Mouse (Mus musculus): Measurements from ENCODE around the gene Sstr3. TPM values are rescaled to one million over a fixed set of nuclear protein-coding genes. Genes with fewer than 3 reads are reported as not detected.
A peak's percentile ranks its signal among the peaks of the same experiment; 100 is the strongest.

Sstr3 gene
- polyA plus RNA-seq, 1 experiment, result not detected

DNA sequence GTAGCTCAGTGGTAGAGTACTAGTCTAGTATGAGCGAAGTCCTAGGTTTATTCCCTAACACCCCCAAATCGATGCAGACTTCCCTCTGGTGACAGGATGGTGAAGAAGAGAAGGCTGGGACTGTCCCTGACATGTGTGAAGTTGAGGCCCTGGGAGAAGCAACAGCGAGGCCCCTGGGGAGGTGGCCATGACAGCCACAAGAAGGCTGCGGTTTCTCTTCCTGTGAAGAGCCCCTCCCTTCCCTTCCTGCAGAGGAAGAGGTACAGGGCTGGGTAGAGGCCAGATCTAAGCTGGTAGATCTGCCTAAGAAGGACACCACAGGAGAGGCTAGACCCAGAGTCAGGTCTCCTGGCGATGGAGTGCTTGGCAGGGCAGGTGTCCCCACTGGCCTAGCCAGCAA lies 19.5 kb upstream of the Sstr3 start:
- H3K4me1 ChIP-seq, result peaks cover 91% of the 10 kb centered on the region
- peak overlapping the region; percentile 84 for H3K4me3 ChIP-seq (replicated peaks)
- peaks cover 92% of the 10 kb centered on the region for H3K36me3 ChIP-seq (replicated peaks; ENCODE audit: low read length)
- no peak for TF ChIP-seq GATA1 (IDR thresholded peaks at IDR 0.05; ENCODE audit: borderline replicate concordance, low read length)
- TF ChIP-seq FLI1 (IDR thresholded peaks at IDR 0.05; ENCODE audit: low read length), result no peak
- no peaks in the 10 kb centered on the region for H3K27me3 ChIP-seq (replicated peaks)
- no peaks in the 10 kb centered on the region for H3K9me3 ChIP-seq

DNA sequence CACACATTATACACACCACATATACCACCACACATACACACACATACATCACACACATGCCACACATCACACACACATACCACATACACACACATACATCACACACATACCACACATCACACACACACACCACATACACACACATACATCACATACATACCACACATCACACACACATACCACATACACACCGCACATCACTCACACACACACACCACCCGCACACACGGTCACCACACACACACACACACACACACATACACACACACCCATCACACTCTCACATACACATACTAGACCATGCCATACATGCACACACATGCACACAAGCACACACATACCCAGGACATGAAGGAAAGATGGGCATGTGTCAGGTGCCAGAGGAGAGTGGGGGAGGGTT lies 18.9 kb upstream of the Sstr3 start:
- Histone ChIP-seq H3K4me1 (peaks cover 91% of the 10 kb centered on the region), H3K4me3 (replicated peaks) (peak overlapping the region; percentile 84), H3K36me3 (replicated peaks; ENCODE audit: low read length) (peaks cover 86% of the 10 kb centered on the region), H3K27me3 (replicated peaks) (no peaks in the 10 kb centered on the region), H3K9me3 (no peaks in the 10 kb centered on the region)
- TF ChIP-seq GATA1 (IDR thresholded peaks at IDR 0.05; ENCODE audit: borderline replicate concordance, low read length) (no peak; the same call in 2 of the 3 replicates), FLI1 (IDR thresholded peaks at IDR 0.05; ENCODE audit: low read length) (no peak)

DNA sequence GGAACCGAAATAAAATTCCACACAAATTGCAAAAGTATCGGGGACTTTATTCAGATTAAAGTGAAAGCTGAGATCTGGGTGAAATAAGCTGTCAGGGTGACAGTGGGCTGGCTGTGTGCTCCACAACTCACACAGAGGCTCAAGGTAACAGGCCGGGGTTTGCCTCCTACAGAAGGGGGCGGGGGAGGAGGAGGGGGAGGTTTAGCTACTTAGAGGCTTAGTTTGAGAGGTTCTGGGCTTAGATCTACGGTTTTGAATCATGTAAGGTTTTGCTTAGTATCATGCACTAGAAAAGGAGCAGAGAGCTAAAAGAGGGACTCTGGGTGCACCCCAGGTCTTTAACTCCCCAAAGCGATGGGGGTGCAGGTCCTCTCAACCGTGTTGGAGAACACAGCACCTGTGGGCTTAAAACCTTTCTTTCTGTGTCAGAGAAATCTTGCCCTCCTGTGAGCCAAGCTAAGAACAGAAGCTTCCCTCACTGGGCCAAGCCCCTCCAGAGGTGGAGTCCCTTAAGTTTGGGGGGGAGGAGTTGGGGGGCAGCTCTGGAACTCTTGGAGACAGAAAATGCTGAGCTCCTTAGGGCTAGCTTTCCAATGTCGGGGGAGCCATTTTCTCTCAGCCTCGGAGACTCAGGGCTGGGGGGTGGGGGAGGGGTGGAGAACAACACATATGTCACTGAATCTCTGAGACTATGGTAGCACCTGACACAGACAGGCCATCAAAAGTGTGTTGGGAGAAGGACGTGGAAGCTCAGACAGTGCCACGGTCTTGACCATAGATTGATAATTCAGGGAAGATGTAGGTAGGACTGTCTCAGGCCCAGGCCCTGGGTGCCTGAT lies 14.9 kb upstream of the Sstr3 start:
- H3K4me1 ChIP-seq, result peaks cover 67% of the 10 kb centered on the region
- no peak for TF ChIP-seq GATA1 (IDR thresholded peaks at IDR 0.05; ENCODE audit: borderline replicate concordance, low read length)
- TF ChIP-seq FLI1 (IDR thresholded peaks at IDR 0.05; ENCODE audit: low read length), result no peak
- H3K36me3 ChIP-seq (replicated peaks; ENCODE audit: low read length), result peaks cover 46% of the 10 kb centered on the region

DNA sequence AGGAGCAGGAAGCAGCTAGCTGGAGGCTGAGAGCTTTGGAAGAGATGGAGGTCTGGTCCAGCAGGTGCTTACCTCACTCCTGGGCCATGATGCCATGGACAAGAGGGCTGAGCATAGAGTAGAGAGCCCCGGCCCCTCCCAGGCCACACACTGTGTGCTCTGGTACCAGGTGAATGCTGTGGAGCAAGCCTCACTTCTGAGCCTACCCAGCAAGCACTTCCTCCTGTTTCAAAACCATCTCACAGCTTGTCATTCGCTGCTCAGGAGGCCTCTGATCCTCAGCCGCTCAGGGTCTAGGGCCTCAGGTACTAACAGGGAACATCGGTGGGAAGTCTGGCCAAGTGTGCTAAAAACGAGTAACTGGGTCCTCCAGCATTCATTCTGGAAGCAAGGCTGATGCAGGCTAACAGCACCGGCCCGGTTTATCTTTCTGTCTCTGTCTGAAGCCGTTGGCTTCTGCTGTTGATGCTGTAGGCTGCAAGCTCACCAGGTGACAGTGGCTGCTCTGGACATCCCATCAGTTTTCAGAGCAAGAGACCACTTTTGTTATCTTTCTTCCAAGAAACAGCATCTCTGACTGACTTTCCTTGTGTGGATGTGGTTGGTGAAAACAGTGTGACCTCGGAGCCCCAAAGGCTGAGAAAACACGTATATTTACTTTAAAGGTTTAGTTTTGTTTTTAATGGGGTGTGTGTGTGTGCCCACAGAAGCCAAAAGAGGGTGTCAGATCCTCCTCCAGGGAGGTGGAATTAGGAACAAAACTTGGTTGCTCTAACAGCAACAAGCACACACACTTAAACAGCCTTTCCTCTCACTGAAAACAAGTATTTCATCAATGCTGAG lies 13.4 kb upstream of the Sstr3 start:
- Histone ChIP-seq H3K4me3 (replicated peaks) (no peak overlapping the region), H3K36me3 (replicated peaks; ENCODE audit: low read length) (peaks cover 34% of the 10 kb centered on the region), H3K9me3 (peaks cover 9% of the 10 kb centered on the region), H3K27me3 (replicated peaks) (peaks cover 23% of the 10 kb centered on the region), H3K4me1 (peaks cover 52% of the 10 kb centered on the region)
- no peak for TF ChIP-seq GATA1 (IDR thresholded peaks at IDR 0.05; ENCODE audit: borderline replicate concordance, low read length)
- no peak for TF ChIP-seq FLI1 (IDR thresholded peaks at IDR 0.05; ENCODE audit: low read length)

More for the DNA sequence above, 14.9 kb upstream of the Sstr3 start:
- Histone ChIP-seq H3K27me3 (replicated peaks) (peaks cover 17% of the 10 kb centered on the region), H3K9me3 (no peaks in the 10 kb centered on the region), H3K4me3 (replicated peaks) (no peak overlapping the region)

DNA sequence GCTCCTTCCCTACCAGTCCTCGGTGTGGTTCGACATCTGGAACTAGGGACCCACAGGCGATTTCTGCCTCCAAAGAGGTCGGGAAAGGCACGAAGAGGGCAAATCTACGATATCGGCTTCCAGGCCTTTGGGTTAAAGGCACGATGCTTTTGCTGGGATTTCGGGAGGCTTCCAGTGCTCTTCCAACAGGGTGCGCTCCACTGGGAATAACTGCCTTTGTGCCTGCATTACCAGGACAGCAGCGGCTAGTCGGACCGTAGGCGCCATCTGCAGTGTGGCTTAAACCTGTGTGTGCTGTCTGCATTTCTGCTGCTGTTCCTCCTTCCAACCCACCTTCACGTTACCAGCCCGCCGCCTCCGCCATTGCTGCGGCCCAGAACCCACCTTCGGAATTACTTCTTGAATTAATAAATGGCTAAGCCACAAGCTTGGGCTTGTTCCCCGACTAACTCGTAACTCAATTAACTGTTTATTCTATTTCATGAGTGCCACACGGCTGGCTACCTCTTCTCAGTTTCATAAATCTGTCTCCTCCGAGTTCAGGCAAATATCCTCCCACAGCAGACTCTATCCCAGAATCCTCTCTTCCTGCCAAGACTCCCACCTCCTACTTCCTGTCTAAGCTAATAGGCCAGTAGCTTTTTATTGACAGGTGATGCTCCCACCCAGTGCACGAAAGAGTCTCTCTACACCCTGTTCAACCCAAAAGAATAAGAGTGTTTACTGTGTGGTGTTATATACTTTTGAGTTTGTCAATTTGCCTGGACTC lies 10.2 kb upstream of the Sstr3 start:
- Histone ChIP-seq H3K27me3 (replicated peaks) (peaks cover 32% of the 10 kb centered on the region), H3K36me3 (replicated peaks; ENCODE audit: low read length) (peaks cover 5% of the 10 kb centered on the region), H3K4me3 (replicated peaks) (peak overlapping the region; percentile 83), H3K9me3 (peaks cover 34% of the 10 kb centered on the region), H3K4me1 (peaks cover 31% of the 10 kb centered on the region)
- no peak for TF ChIP-seq GATA1 (IDR thresholded peaks at IDR 0.05; ENCODE audit: borderline replicate concordance, low read length)
- no peak for TF ChIP-seq FLI1 (IDR thresholded peaks at IDR 0.05; ENCODE audit: low read length)

DNA sequence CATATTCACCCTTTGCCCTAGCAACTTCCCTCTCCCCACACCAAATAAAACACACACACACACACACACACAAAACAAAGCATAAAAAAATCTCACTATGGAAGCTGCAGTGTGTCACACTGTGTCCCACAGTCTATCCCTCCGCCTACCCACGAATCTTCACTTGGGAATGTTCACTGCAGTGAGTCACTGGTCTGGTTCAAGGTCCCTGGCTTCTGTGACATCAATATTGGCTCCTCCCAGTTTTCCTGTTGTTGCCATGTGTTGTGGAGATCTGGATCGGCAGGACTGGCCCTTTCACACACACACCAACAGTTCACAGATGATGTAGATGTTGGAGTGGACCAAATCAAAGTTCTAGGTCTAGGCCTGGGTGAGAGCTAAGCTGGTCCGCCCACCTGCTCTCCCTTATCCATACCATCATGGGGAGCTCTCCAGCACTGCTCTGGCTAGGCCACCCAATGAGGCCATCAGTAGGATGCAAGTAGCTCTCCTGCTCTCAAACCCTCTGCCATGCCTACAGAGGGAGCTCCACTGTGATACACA lies 4.8 kb upstream of the Sstr3 start:
- Histone ChIP-seq H3K36me3 (replicated peaks; ENCODE audit: low read length) (no peaks in the 10 kb centered on the region), H3K4me3 (replicated peaks) (no peak overlapping the region)

DNA sequence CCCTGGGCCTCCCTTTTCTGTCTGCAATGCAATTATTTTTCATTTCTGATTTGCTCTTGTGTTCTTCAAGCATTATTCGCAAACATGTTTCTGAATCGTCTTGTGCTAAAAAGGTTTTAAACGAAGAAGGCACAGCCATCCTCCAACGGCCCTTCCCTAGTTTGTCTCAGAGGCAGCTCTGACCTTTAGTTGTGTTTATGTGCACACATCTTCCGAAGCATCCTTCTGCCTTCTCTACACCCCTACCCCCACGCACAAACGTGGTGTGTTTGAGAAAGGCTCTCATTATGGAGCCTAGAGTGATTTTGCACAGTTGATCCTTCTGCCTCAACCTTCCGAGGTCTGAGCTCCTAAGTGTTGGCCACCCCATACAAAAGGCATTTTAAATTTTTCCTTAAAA lies 4.2 kb upstream of the Sstr3 start:
- Histone ChIP-seq H3K4me3 (replicated peaks) (no peak overlapping the region), H3K36me3 (replicated peaks; ENCODE audit: low read length) (no peaks in the 10 kb centered on the region), H3K9me3 (peaks cover 33% of the 10 kb centered on the region), H3K27me3 (replicated peaks) (peaks cover 50% of the 10 kb centered on the region), H3K4me1 (peaks cover 36% of the 10 kb centered on the region)
- no peak for TF ChIP-seq FLI1 (IDR thresholded peaks at IDR 0.05; ENCODE audit: low read length)
- no peak for TF ChIP-seq GATA1 (IDR thresholded peaks at IDR 0.05; ENCODE audit: borderline replicate concordance, low read length)

More for the DNA sequence above, 4.8 kb upstream of the Sstr3 start:
- peaks cover 46% of the 10 kb centered on the region for H3K27me3 ChIP-seq (replicated peaks)
- peaks cover 34% of the 10 kb centered on the region for H3K4me1 ChIP-seq
- peaks cover 34% of the 10 kb centered on the region for H3K9me3 ChIP-seq
- TF ChIP-seq FLI1 (IDR thresholded peaks at IDR 0.05; ENCODE audit: low read length) (no peak), GATA1 (IDR thresholded peaks at IDR 0.05; ENCODE audit: borderline replicate concordance, low read length) (no peak)

DNA sequence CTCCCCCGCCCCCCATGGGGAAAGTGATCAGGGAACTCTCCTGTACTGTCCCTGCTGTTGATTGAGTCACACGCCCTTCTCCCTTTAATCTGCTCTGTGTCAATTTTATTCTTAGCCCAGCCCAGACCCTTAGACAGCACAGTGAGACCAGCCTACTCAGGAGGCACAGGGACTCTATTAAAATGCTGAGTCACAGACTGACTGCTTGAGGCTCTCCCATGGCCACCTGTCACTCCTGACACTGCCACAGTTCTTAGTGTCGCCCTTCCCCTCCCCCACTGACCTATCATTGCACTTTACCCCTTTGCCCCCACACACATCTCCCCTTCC lies 3.8 kb upstream of the Sstr3 start:
- peak overlapping the region; percentile 42 for H3K4me3 ChIP-seq (replicated peaks)
- H3K9me3 ChIP-seq, result peaks cover 28% of the 10 kb centered on the region
- peaks cover 50% of the 10 kb centered on the region for H3K27me3 ChIP-seq (replicated peaks)
- no peaks in the 10 kb centered on the region for H3K36me3 ChIP-seq (replicated peaks; ENCODE audit: low read length)
- peaks cover 36% of the 10 kb centered on the region for H3K4me1 ChIP-seq
- no peak for TF ChIP-seq FLI1 (IDR thresholded peaks at IDR 0.05; ENCODE audit: low read length)
- TF ChIP-seq GATA1 (IDR thresholded peaks at IDR 0.05; ENCODE audit: borderline replicate concordance, low read length), result no peak

All from megakaryocyte, embryonic 14.5 days (primary cell).